Mouse (Mus musculus) midbrain, embryonic 16.5 days (tissue): ENCODE measurements around the gene Dnah7c. TPM values are rescaled to one million over a fixed set of nuclear protein-coding genes. Genes with fewer than 3 reads are reported as not detected.

Experiments
- ATAC-seq: fragments of 200-750 bp; cut with Nextera tagmentation; 2 replicates; pipeline ENCODE4 v1.8.0; 2017; ENCODE audit warnings: moderate TSS enrichment
- H3K27ac ChIP-seq: fragments of 300-500 bp; sonication (generic); 2 replicates; pipeline ENCODE4 v1.5.1; 2014; ENCODE audit warnings: mild to moderate bottlenecking, low read length, mixed read lengths
- H3K27me3 ChIP-seq: fragments of 300-500 bp; sonication (generic); 2 replicates; pipeline ENCODE4 v1.6.1; 2014; ENCODE audit warnings: low read depth, low read length, mixed read lengths; ENCODE audit not compliant: control insufficient read depth, insufficient read depth
- H3K36me3 ChIP-seq: fragments of 300-500 bp; sonication (generic); 2 replicates; pipeline ENCODE4 v1.6.1; 2014; ENCODE audit warnings: mild to moderate bottlenecking, low read length, moderate library complexity, mixed read lengths; ENCODE audit not compliant: control insufficient read depth, insufficient read depth
- H3K4me1 ChIP-seq: fragments of 300-500 bp; sonication (generic); 2 replicates; pipeline ENCODE4 v1.6.1; 2014; ENCODE audit warnings: mild to moderate bottlenecking, low read length, mixed read lengths; ENCODE audit not compliant: control insufficient read depth, insufficient read depth
- H3K4me2 ChIP-seq: fragments of 300-500 bp; sonication (generic); 2 replicates; pipeline ENCODE4 v1.6.1; 2014; ENCODE audit warnings: mild to moderate bottlenecking, low read length, mixed read lengths
- H3K4me3 ChIP-seq: fragments of 300-500 bp; sonication (generic); 2 replicates; pipeline ENCODE4 v1.5.1; 2014; ENCODE audit warnings: low read depth, mild to moderate bottlenecking, low read length, moderate library complexity, mixed read lengths
- H3K9ac ChIP-seq: fragments of 300-500 bp; sonication (generic); 2 replicates; pipeline ENCODE4 v1.6.1; 2014; ENCODE audit warnings: low read depth, low read length, mixed read lengths
- H3K9me3 ChIP-seq: fragments of 300-500 bp; sonication (generic); replicated peaks from 2 replicates; pipeline ENCODE4 v1.6.1; 2014; ENCODE audit warnings: mild to moderate bottlenecking, low read length, mixed read lengths; ENCODE audit not compliant: control insufficient read depth, poor library complexity, severe bottlenecking
- WGBS: fragments of 180-500 bp; shearing (Covaris S2); extraction: QIAGEN DNeasy Blood & Tissue Kit; methylation state at CpG from one replicate; pipeline ENCODE4 v1.1.7; 2014; 5-methylcytosine and 5-hydroxymethylcytosine counted together
- polyA plus RNA-seq: library from polyadenylated mRNA; unstranded; fragments of >200 nt; fragmentation: Nextera tagmentation; extraction: Ambion mirVana; gene quantifications from 2 replicates; pipeline ENCODE4 v1.2.1, GENCODE M21; 2015

Dnah7c gene
- polyA plus RNA-seq, 1 experiment from 2014 or later: 0.19 TPM

GRCm38 (mm10) chr1:46844281-46844680, 418.9 kb downstream of the Dnah7c start:
- Histone ChIP-seq H3K27ac (no peak overlapping the region), H3K4me1 (peaks cover 4% of the 10 kb centered on the region; the same call in 1 of the 2 replicates), H3K4me2 (no peak overlapping the region), H3K9me3 (no peaks in the 10 kb centered on the region), H3K4me3 (no peak overlapping the region), H3K27me3 (no peaks in the 10 kb centered on the region), H3K9ac (no peak overlapping the region), H3K36me3 (no peaks in the 10 kb centered on the region)
- 69% methylated on average over 2 of the region's 2 CpGs for WGBS
- no peak for ATAC-seq

- Histone ChIP-seq H3K27ac (no peak overlapping the region), H3K9me3 (no peaks in the 10 kb centered on the region), H3K4me3 (no peak overlapping the region), H3K27me3 (no peaks in the 10 kb centered on the region), H3K4me1 (peaks cover 8% of the 10 kb centered on the region), H3K36me3 (no peaks in the 10 kb centered on the region), H3K9ac (no peak overlapping the region), H3K4me2 (no peak overlapping the region)
- 41% methylated on average over 5 of the region's 5 CpGs for WGBS
- ATAC-seq: no peak
Measured at GRCm38 (mm10) chr1:46845221-46845620, 419.8 kb downstream of the Dnah7c start.

GRCm38 (mm10) chr1:46849758-46850157, 424.4 kb downstream of the Dnah7c start:
- no peak overlapping the region for H3K9ac ChIP-seq
- no peaks in the 10 kb centered on the region for H3K36me3 ChIP-seq
- no peaks in the 10 kb centered on the region for H3K27me3 ChIP-seq
- no peak for ATAC-seq
- WGBS: 59% methylated on average over 1 of the region's 1 CpGs
- peaks cover 28% of the 10 kb centered on the region for H3K4me1 ChIP-seq
- no peak overlapping the region for H3K4me3 ChIP-seq
- H3K9me3 ChIP-seq: no peaks in the 10 kb centered on the region
- H3K27ac ChIP-seq: 0 out of 2 replicates have a peak overlapping the region, but pooled peaks have one; percentile 38
- H3K4me2 ChIP-seq: no peak overlapping the region; the same call in 1 of the 2 replicates

DNA sequence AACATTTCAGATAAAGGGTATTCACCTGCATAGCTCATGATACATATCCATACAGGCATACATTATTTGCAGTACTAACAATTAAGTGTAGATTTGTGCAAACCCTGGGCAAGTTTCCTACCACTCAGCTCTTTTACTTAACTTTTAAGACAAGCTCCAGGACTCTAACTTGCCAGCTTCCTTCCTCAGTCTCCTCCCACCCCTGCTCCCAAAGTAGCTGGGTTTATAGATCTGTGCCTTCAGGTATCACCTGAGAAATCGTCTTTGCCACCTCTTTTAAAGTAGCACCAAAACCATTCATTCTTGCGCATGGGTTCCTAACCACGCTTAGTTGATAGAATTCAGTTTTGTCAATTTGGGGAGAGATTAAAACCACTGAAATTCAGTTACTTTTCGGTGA, 426.2 kb downstream of the Dnah7c start:
- Histone ChIP-seq H3K4me2 (peak overlapping the region; percentile 72), H3K9ac (no peak overlapping the region), H3K27me3 (no peaks in the 10 kb centered on the region), H3K4me3 (peak overlapping the region; percentile 20; the same call in 1 of the 2 replicates), H3K4me1 (peaks cover 26% of the 10 kb centered on the region), H3K9me3 (no peaks in the 10 kb centered on the region), H3K27ac (no peak overlapping the region), H3K36me3 (no peaks in the 10 kb centered on the region)
- ATAC-seq: no peak
- 68% methylated on average over 4 of the region's 4 CpGs for WGBS

GRCm38 (mm10) chr1:46852216-46852599, 426.8 kb downstream of the Dnah7c start:
- WGBS: 1% methylated on average over 4 of the region's 4 CpGs
- H3K9ac ChIP-seq: peak overlapping the region; percentile 98
- H3K4me1 ChIP-seq: peaks cover 26% of the 10 kb centered on the region
- no peaks in the 10 kb centered on the region for H3K36me3 ChIP-seq
- H3K4me2 ChIP-seq: peak overlapping the region; percentile 72
- peak overlapping the region; percentile 99 for H3K27ac ChIP-seq
- no peaks in the 10 kb centered on the region for H3K27me3 ChIP-seq
- no peaks in the 10 kb centered on the region for H3K9me3 ChIP-seq
- peak overlapping the region; percentile 87 for H3K4me3 ChIP-seq
- no peak for ATAC-seq

DNA sequence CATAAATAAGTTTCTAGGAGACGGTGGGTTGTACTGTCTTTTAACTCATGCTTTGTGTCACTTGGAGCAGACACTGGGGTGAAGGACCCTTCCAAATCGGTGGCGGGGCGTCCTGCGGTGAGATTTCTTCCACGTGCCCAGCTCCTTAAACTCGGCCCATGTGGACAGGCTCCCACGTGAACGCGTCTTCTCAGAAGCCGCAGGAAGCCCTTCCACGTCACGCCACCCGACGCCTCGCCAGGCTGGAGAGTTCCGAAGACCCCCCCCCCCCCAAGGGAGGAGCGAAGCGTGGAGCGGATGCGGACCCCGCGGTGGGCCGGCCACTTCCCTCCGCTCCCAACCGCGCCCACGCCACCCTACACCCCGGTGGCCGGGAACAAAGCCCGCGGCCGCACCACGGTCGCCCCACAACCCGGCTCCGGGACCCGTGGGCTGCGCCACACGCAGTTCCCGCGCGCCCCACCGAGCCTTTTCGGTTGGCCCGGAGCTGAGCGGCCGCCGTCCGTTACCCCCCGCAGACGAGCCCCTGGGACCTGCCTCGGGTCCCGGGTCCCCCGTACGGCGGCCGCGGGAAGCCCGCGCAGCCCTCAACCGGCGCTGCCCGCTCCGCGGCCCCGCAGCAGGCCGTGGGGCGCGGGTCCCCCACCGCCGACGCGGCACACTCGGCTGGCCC, 427.3 kb downstream of the Dnah7c start:
- no peaks in the 10 kb centered on the region for H3K27me3 ChIP-seq
- whole genome bisulfite sequencing: under 1% methylated on average over 62 of the region's 75 CpGs
- peak overlapping the region; percentile 87 for H3K4me3 ChIP-seq
- H3K27ac ChIP-seq: peak overlapping the region; percentile 99
- peak overlapping the region; percentile 98 for H3K9ac ChIP-seq
- ATAC-seq: peak; percentile 49
- H3K9me3 ChIP-seq: no peaks in the 10 kb centered on the region
- peaks cover 26% of the 10 kb centered on the region for H3K4me1 ChIP-seq
- H3K4me2 ChIP-seq: peak overlapping the region; percentile 72
- no peaks in the 10 kb centered on the region for H3K36me3 ChIP-seq

DNA sequence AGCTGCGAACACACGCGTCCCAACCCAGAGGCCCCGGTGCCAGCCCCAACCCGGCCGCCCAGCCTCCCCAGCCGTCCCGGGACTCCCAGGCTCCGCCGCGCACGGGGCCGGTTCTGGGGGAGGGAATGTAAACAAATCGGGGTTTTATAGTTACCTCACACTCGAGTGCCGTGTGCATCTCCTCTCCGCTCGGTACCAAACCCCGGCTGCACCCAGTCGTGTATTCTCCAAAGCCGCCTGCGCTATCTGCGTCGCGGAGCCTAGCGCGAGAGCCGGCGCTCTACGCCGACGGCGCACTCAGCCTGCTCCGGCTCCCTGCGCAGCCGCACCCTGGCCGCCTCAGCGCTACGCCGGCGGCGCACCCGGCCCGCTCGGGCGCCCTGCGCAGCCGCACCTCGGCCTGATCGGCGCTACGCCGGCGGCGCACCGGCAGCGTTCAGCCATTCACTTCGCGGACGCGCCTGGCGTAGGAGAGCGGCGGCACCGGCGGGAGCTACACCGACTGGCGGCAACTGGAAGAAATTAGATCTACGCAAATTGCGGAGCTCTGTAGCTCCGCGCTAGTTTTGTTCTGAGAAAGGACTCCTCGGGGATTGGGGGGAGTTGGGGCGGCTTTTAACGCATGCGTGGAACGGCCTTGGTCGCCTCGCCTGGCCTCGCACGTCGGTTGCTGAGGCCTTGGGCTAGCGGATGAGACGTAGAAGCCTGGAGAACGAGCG, 428.1 kb downstream of the Dnah7c start:
- Histone ChIP-seq H3K36me3 (no peaks in the 10 kb centered on the region), H3K4me1 (peaks cover 26% of the 10 kb centered on the region), H3K4me2 (peak overlapping the region; percentile 72), H3K27me3 (no peaks in the 10 kb centered on the region), H3K4me3 (peak overlapping the region; percentile 87), H3K9ac (peak overlapping the region; percentile 98), H3K9me3 (no peaks in the 10 kb centered on the region), H3K27ac (peak overlapping the region; percentile 99)
- ATAC-seq: peak; percentile 95
- under 1% methylated on average over 84 of the region's 86 CpGs for WGBS

- H3K27me3 ChIP-seq: no peaks in the 10 kb centered on the region
- ATAC-seq: no peak
- peak overlapping the region; percentile 99 for H3K27ac ChIP-seq
- 23% methylated on average over 18 of the region's 18 CpGs for WGBS
- peaks cover 26% of the 10 kb centered on the region for H3K4me1 ChIP-seq
- H3K9ac ChIP-seq: peak overlapping the region; percentile 98
- peak overlapping the region; percentile 87 for H3K4me3 ChIP-seq
- no peaks in the 10 kb centered on the region for H3K36me3 ChIP-seq
- no peaks in the 10 kb centered on the region for H3K9me3 ChIP-seq
- peak overlapping the region; percentile 55 for H3K4me2 ChIP-seq
Measured at GRCm38 (mm10) chr1:46854036-46854900, 428.9 kb downstream of the Dnah7c start.
